Mouse (Mus musculus) bone marrow, adult 2 months (tissue): ENCODE results near the gene Foxo1.

Experiments
- CTCF ChIP-seq: fragments of 200-500 bp; IDR thresholded peaks from 2 replicates; pipeline ENCODE4 v1.5.1; 2011; ENCODE audit warnings: low read length, control low read depth; ENCODE audit not compliant: control insufficient read depth, insufficient read depth
- POLR2A ChIP-seq: fragments of 200-500 bp; IDR thresholded peaks from 2 replicates; pipeline ENCODE4 v1.6.1; 2011; ENCODE audit warnings: low read depth, mild to moderate bottlenecking, control low read depth, low read length, borderline replicate concordance; ENCODE audit not compliant: control insufficient read depth

GRCm38 (mm10) chr3:52299376-52299775, 31.2 kb downstream of the Foxo1 start:
- TF ChIP-seq CTCF (no peak), POLR2A (no peak)
